Mouse (Mus musculus) small intestine, adult 2 months (tissue): Measurements from ENCODE around the gene Gpr85. TPM values are rescaled to one million over a fixed set of nuclear protein-coding genes. Genes with fewer than 3 reads are reported as not detected.
A peak's percentile ranks its signal among the peaks of the same experiment; 100 is the strongest.

Experiments
- H3K27ac ChIP-seq: fragments of 200-500 bp; 2 replicates; pipeline ENCODE4 v1.5.1; 2012; ENCODE audit warnings: low read depth, low read length, control low read depth, inconsistent platforms; ENCODE audit not compliant: insufficient read depth
- H3K27me3 ChIP-seq: fragments of 200-500 bp; 2 replicates; pipeline ENCODE4 v1.6.1; 2012; ENCODE audit warnings: mild to moderate bottlenecking, moderate library complexity, low read length, inconsistent platforms; ENCODE audit not compliant: control insufficient read depth, insufficient read depth
- H3K36me3 ChIP-seq: fragments of 200-500 bp; 2 replicates; pipeline ENCODE4 v1.6.1; 2012; ENCODE audit warnings: mild to moderate bottlenecking, low read length, control low read depth, inconsistent platforms; ENCODE audit not compliant: control insufficient read depth, insufficient read depth
- H3K4me1 ChIP-seq: fragments of 200-500 bp; 2 replicates; pipeline ENCODE4 v1.6.1; 2012; ENCODE audit warnings: low read length, inconsistent platforms, mixed read lengths; ENCODE audit not compliant: control insufficient read depth, insufficient read depth, insufficient read length
- H3K4me3 ChIP-seq: fragments of 200-500 bp; 2 replicates; pipeline ENCODE4 v1.5.1; 2012; ENCODE audit warnings: low read depth, mild to moderate bottlenecking, control low read depth, inconsistent platforms, low read length, moderate library complexity
- CTCF ChIP-seq: fragments of 200-500 bp; IDR thresholded peaks from 2 replicates; pipeline ENCODE4 v1.5.1; 2012; ENCODE audit warnings: low read depth, mild to moderate bottlenecking, control low read depth, inconsistent platforms, low read length, moderate library complexity, mixed read lengths; ENCODE audit not compliant: insufficient replicate concordance, insufficient read length; ENCODE audit errors: extremely low read depth
- POLR2A ChIP-seq: fragments of 200-500 bp; IDR thresholded peaks from 2 replicates; pipeline ENCODE4 v1.6.1; 2012; ENCODE audit warnings: low read depth, mild to moderate bottlenecking, control low read depth, inconsistent platforms, low read length, moderate library complexity
- WGBS: fragments of 180-500 bp; shearing (Covaris S2); methylation state at CpG from one replicate; pipeline ENCODE4 v1.1.7; 2018; 5-methylcytosine and 5-hydroxymethylcytosine counted together
- polyA plus RNA-seq: library from polyadenylated mRNA; depleted of rRNA; stranded (reverse); fragments of >200 nt; gene quantifications from 2 replicates; pipeline ENCODE4 v1.2.3, GENCODE M21; 2012; rRNA removed

The Gpr85 gene
- polyA plus RNA-seq = 0.77 and 1.3 TPM in 2 replicates

- TF ChIP-seq CTCF = no peak
- no peak for TF ChIP-seq POLR2A
- H3K27me3 ChIP-seq = peaks cover 4% of the 10 kb centered on the region
- H3K4me1 ChIP-seq = no peaks in the 10 kb centered on the region; the same call in 1 of the 2 replicates
- no peak within 1 kb of the TSS for H3K27ac ChIP-seq
- WGBS = 35% methylated on average over 18 of the region's 18 CpGs
- H3K4me3 ChIP-seq = peak within 1 kb of the TSS; percentile 59
- H3K36me3 ChIP-seq = no peaks in the 10 kb centered on the region
Measured at GRCm38 (mm10) chr6:13839345-13840054, at the start of gene Gpr85. TSS of gene Gpr85 (minus strand) at chr6:13839942.

GRCm38 (mm10) chr6:13884877-13885592 lies 45.3 kb upstream of the Gpr85 start:
- H3K4me1 ChIP-seq = no peaks in the 10 kb centered on the region
- H3K27me3 ChIP-seq = no peaks in the 10 kb centered on the region
- H3K27ac ChIP-seq = no peak overlapping the region
- H3K36me3 ChIP-seq = no peaks in the 10 kb centered on the region
- H3K4me3 ChIP-seq = no peak overlapping the region
- 75% methylated on average over 3 of the region's 3 CpGs for WGBS
- TF ChIP-seq CTCF = no peak
- no peak for TF ChIP-seq POLR2A

GRCm38 (mm10) chr6:13882919-13883318 lies 43.2 kb upstream of the Gpr85 start:
- Histone ChIP-seq H3K4me1 (no peaks in the 10 kb centered on the region), H3K27me3 (no peaks in the 10 kb centered on the region), H3K27ac (no peak overlapping the region), H3K36me3 (no peaks in the 10 kb centered on the region), H3K4me3 (no peak overlapping the region)
- TF ChIP-seq POLR2A (no peak), CTCF (no peak)

- WGBS = 81% methylated on average over 2 of the region's 2 CpGs
- no peaks in the 10 kb centered on the region for H3K36me3 ChIP-seq
Measured at GRCm38 (mm10) chr6:13873959-13874358, 34.2 kb upstream of the Gpr85 start.

GRCm38 (mm10) chr6:13872076-13872475 lies 32.3 kb upstream of the Gpr85 start:
- H3K4me1 ChIP-seq = peaks cover 4% of the 10 kb centered on the region; the same call in 1 of the 2 replicates
- no peak overlapping the region for H3K4me3 ChIP-seq
- no peak overlapping the region for H3K27ac ChIP-seq
- H3K27me3 ChIP-seq = no peaks in the 10 kb centered on the region
- TF ChIP-seq POLR2A = no peak
- no peak for TF ChIP-seq CTCF
- 38% methylated on average over 7 of the region's 7 CpGs for WGBS
- peaks cover 2% of the 10 kb centered on the region; the same call in 1 of the 2 replicates for H3K36me3 ChIP-seq

More at GRCm38 (mm10) chr6:13873959-13874358, 34.2 kb upstream of the Gpr85 start:
- Histone ChIP-seq H3K4me3 (no peak overlapping the region), H3K27me3 (no peaks in the 10 kb centered on the region), H3K27ac (no peak overlapping the region), H3K4me1 (peaks cover 4% of the 10 kb centered on the region; the same call in 1 of the 2 replicates)
- TF ChIP-seq POLR2A (no peak), CTCF (no peak)

GRCm38 (mm10) chr6:13871625-13871958 lies 31.9 kb upstream of the Gpr85 start:
- WGBS = under 1% methylated on average over 7 of the region's 7 CpGs

GRCm38 (mm10) chr6:13870919-13871624 lies 31.3 kb upstream of the Gpr85 start, which contains the start of gene 2610001J05Rik:
TSS of gene 2610001J05Rik (minus strand) at chr6:13871518.
- H3K27me3 ChIP-seq = no peaks in the 10 kb centered on the region
- peak within 1 kb of the TSS; percentile 63 for H3K4me3 ChIP-seq
- peak within 1 kb of the TSS; percentile 93 for H3K27ac ChIP-seq
- H3K4me1 ChIP-seq = peaks cover 4% of the 10 kb centered on the region; the same call in 1 of the 2 replicates
- TF ChIP-seq CTCF = no peak
- peak; percentile 81 for TF ChIP-seq POLR2A
- WGBS = under 1% methylated on average over 19 of the region's 19 CpGs
- H3K36me3 ChIP-seq = peaks cover 2% of the 10 kb centered on the region; the same call in 1 of the 2 replicates

More at GRCm38 (mm10) chr6:13871625-13871958, 31.9 kb upstream of the Gpr85 start:
- Histone ChIP-seq H3K36me3 (peaks cover 2% of the 10 kb centered on the region; the same call in 1 of the 2 replicates), H3K4me1 (peaks cover 4% of the 10 kb centered on the region; the same call in 1 of the 2 replicates), H3K27me3 (no peaks in the 10 kb centered on the region), H3K4me3 (peak overlapping the region; percentile 63), H3K27ac (peak overlapping the region; percentile 76)
- TF ChIP-seq POLR2A (no peak), CTCF (no peak)
